Mouse (Mus musculus) heart, postnatal 36 days (tissue): ENCODE measurements around the gene Nadk2. TPM values are rescaled to one million over a fixed set of nuclear protein-coding genes. Genes with fewer than 3 reads are reported as not detected.
A peak's percentile ranks its signal among the peaks of the same experiment; 100 is the strongest.

Experiments
- DNase-seq, 2 experiments: peaks; one replicate each; pipeline ENCODE4 v3.0.0; 2021 to 2022
- intact Hi-C: fragments of 180-260 bp; cut with DNase I; formaldehyde crosslinking; loops from one replicate; pipeline ENCODE4 v1.15.1; 2025
- total RNA-seq, 2 experiments: library from RNA; stranded (reverse); gene quantifications; 2 replicates each; pipeline ENCODE4 v1.2.3; 2021

The Nadk2 gene
- total RNA-seq, result 10 to 100 TPM; 67.0 to 76.8 TPM

GRCm38 (mm10) chr15:9070912-9071555, at the start of gene Nadk2:
Nadk2 (plus strand) TSS chr15:9071260.
- intact Hi-C loops, result loop anchor here (2.0 kb wide), 1 partner anchor 70 kb away; the partner anchor contains the start of gene Lmbrd2

GRCm38 (mm10) chr15:9055704-9056103, 15.4 kb upstream of the Nadk2 start:
- no peak for DNase-seq
- intact Hi-C loops, result no loop called here

More at GRCm38 (mm10) chr15:9070912-9071555, at the start of gene Nadk2:
- DNase-seq, result peak; percentile 96 to 97

GRCm38 (mm10) chr15:9059856-9060255, 11.2 kb upstream of the Nadk2 start:
- no peak for DNase-seq
- intact Hi-C loops, result no loop called here

GRCm38 (mm10) chr15:9061150-9061882, 9.7 kb upstream of the Nadk2 start:
- no peak for DNase-seq
- intact Hi-C loops, result no loop called here

GRCm38 (mm10) chr15:9068881-9069280, 2.2 kb upstream of the Nadk2 start:
- intact Hi-C loops, result no loop called here

GRCm38 (mm10) chr15:9070353-9070752, 707 bp upstream of the Nadk2 start:
- intact Hi-C loops, result loop anchor here (2.0 kb wide), 1 partner anchor 70 kb away; the partner anchor contains the start of gene Lmbrd2
- no peak for DNase-seq

More at GRCm38 (mm10) chr15:9068881-9069280, 2.2 kb upstream of the Nadk2 start:
- DNase-seq, result no peak

- intact Hi-C loops, result loop anchor here (2.0 kb wide), 1 partner anchor 69 kb away; the partner anchor contains the start of gene Lmbrd2
- peak in 1 of 2 experiments; percentile 66 for DNase-seq
Measured at GRCm38 (mm10) chr15:9071556-9072544, 790 bp downstream of the Nadk2 start.

GRCm38 (mm10) chr15:9072630-9073029, 1.6 kb downstream of the Nadk2 start:
- intact Hi-C loops, result no loop called here
- peak in 1 of 2 experiments; percentile 41 for DNase-seq

GRCm38 (mm10) chr15:9073067-9073608, 2.1 kb downstream of the Nadk2 start:
- intact Hi-C loops, result no loop called here
- no peak for DNase-seq

GRCm38 (mm10) chr15:9073684-9074083, 2.6 kb downstream of the Nadk2 start:
- intact Hi-C loops, result no loop called here
- no peak for DNase-seq

GRCm38 (mm10) chr15:9074139-9074538, 3.1 kb downstream of the Nadk2 start:
- intact Hi-C loops, result no loop called here
- no peak for DNase-seq

- peak in 1 of 2 experiments; percentile 22 for DNase-seq
- intact Hi-C loops, result no loop called here
Measured at GRCm38 (mm10) chr15:9074671-9075070, 3.6 kb downstream of the Nadk2 start.

GRCm38 (mm10) chr15:9075608-9076200, 4.6 kb downstream of the Nadk2 start:
- DNase-seq, result no peak
- intact Hi-C loops, result no loop called here

- DNase-seq, result peak; percentile 16 to 20
Measured at GRCm38 (mm10) chr15:9078481-9079300, 7.6 kb downstream of the Nadk2 start.

GRCm38 (mm10) chr15:9079626-9080025, 8.6 kb downstream of the Nadk2 start:
- DNase-seq, result no peak

More at GRCm38 (mm10) chr15:9078481-9079300, 7.6 kb downstream of the Nadk2 start:
- intact Hi-C loops, result no loop called here

GRCm38 (mm10) chr15:9080206-9080605, 9.1 kb downstream of the Nadk2 start:
- intact Hi-C loops, result no loop called here
- no peak for DNase-seq

More at GRCm38 (mm10) chr15:9079626-9080025, 8.6 kb downstream of the Nadk2 start:
- intact Hi-C loops, result no loop called here

GRCm38 (mm10) chr15:9081294-9081693, 10.2 kb downstream of the Nadk2 start:
- no peak for DNase-seq

GRCm38 (mm10) chr15:9082753-9083152, 11.7 kb downstream of the Nadk2 start:
- intact Hi-C loops, result no loop called here
- DNase-seq, result no peak

More at GRCm38 (mm10) chr15:9081294-9081693, 10.2 kb downstream of the Nadk2 start:
- intact Hi-C loops, result no loop called here

- no peak for DNase-seq
- intact Hi-C loops, result no loop called here
Measured at GRCm38 (mm10) chr15:9086813-9087212, 15.8 kb downstream of the Nadk2 start.
